ENCODE assay signal across 17 mouse cellular contexts in the genomic region with DNA sequence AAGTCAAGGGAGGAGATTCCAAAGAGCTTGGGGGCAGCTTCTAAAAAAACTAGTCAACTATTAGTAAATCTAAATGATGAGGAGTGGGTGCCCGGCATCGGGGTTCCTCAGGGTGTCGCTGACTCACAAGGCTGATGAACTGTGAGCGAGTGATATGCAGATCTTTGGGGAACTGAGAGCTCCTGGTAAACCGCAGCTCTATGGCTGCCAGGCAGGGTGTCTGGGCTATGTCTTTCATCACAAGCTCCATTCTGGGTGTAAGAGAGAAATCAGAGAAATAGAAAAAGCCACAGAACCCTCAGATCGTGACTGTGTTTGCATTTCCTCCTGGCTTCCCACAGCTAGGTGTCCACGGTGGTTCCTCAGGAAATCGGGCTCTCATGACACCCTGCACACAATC. TPM values are rescaled to one million over a fixed set of nuclear protein-coding genes. Genes with fewer than 3 reads are reported as not detected.
A peak's percentile ranks its signal among the peaks of the same experiment; 100 is the strongest.
DNase-seq lines count a peak whose midpoint lies in the region; ATAC-seq lines count a peak whose summit lies in the region.
"Had no signal": no experiment of that assay in that cellular context is flagged by ENCODE, and none has a peak within 500 bp of the region (broad histone marks: within the 10 kb centered on the region; RNA-seq: fewer than 3 reads in every experiment).

No protein-coding gene starts in this region.

- WGBS in midbrain, embryonic 11.5 days = 75% methylated on average over 8 of the region's 8 CpGs
- 67% methylated on average over 8 of the region's 8 CpGs for WGBS in midbrain, embryonic 10.5 days
- WGBS in heart, embryonic 14.5 days = 19% methylated on average over 8 of the region's 8 CpGs

- H3K4me3 ChIP-seq in midbrain, embryonic 11.5 days (ENCODE audit: low read depth, low read length) = no peak overlapping the region
- H3K4me3 ChIP-seq in midbrain, embryonic 10.5 days = no peak overlapping the region
- H3K4me3 ChIP-seq in heart, embryonic 14.5 days (ENCODE audit: control insufficient read depth in 1 of 2, insufficient read depth in 1 of 2, low read depth in 1 of 2, low read length in 2 of 2) = no peak overlapping the region
- H3K4me3 ChIP-seq: limb, embryonic 13.5 days; stomach, embryonic 15.5 days had no signal

- H3K27ac ChIP-seq in midbrain, embryonic 11.5 days (ENCODE audit: low read depth, low read length) = no peak overlapping the region
- H3K27ac ChIP-seq in midbrain, embryonic 10.5 days (replicated peaks) = no peak overlapping the region
- no peak overlapping the region for H3K27ac ChIP-seq in heart, embryonic 14.5 days (replicated peaks in 1 of 2; ENCODE audit: control insufficient read depth in 1 of 2, insufficient read depth in 1 of 2, low read depth in 2 of 2, low read length in 2 of 2)
- H3K27ac ChIP-seq: limb, embryonic 13.5 days; stomach, embryonic 15.5 days had no signal

- peak; percentile 66 for DNase-seq in midbrain, embryonic 11.5 days (ENCODE audit: low spot score, missing footprints)
- no peak for DNase-seq in midbrain, embryonic 10.5 days (ENCODE audit: low spot score)
- no peak for DNase-seq in urinary bladder, adult 2 months (ENCODE audit: low spot score)
- no peak for DNase-seq in adrenal gland, adult 8-10 months
- no peak for DNase-seq in gastrocnemius, adult 18-20 months (ENCODE audit: low spot score)
- DNase-seq: adrenal gland, postnatal 36 days; cerebellum, postnatal 25 days; gastrocnemius, postnatal 36 days had no signal

- H3K9me3 ChIP-seq in midbrain, embryonic 11.5 days (ENCODE audit: control insufficient read depth, low read length) = no peaks in the 10 kb centered on the region
- no peaks in the 10 kb centered on the region for H3K9me3 ChIP-seq in midbrain, embryonic 10.5 days (replicated peaks)
- no peaks in the 10 kb centered on the region for H3K9me3 ChIP-seq in heart, embryonic 14.5 days (ENCODE audit: control insufficient read depth, low read length)
- H3K9me3 ChIP-seq: G1E; limb, embryonic 13.5 days; stomach, embryonic 15.5 days had no signal

- ATAC-seq in midbrain, embryonic 11.5 days (ENCODE audit: low FRiP score) = no peak
- no peak for ATAC-seq in heart, embryonic 14.5 days (ENCODE audit: insufficient number of reproducible peaks, insufficient read depth, low FRiP score, low read depth)
- ATAC-seq in monocyte, adult 5-6 weeks (replicated peaks; ENCODE audit: insufficient number of reproducible peaks, low FRiP score, low TSS enrichment, poor library complexity, severe bottlenecking) = peak; percentile 96
- no peak for ATAC-seq in erythroblast, adult 5-6 weeks (replicated peaks; ENCODE audit: low FRiP score, poor library complexity, severe bottlenecking)
- ATAC-seq: intestine, embryonic 16.5 days; midbrain, embryonic 16.5 days had no signal

- no peak overlapping the region for H3K4me2 ChIP-seq in midbrain, embryonic 11.5 days
- H3K4me2 ChIP-seq in heart, embryonic 14.5 days (ENCODE audit: low read length) = peak overlapping the region; percentile 23; the same call in 1 of the 2 replicates
- H3K4me2 ChIP-seq: limb, embryonic 13.5 days; stomach, embryonic 15.5 days had no signal

- no peaks in the 10 kb centered on the region for H3K36me3 ChIP-seq in midbrain, embryonic 11.5 days (ENCODE audit: control insufficient read depth, insufficient read depth, low read length)
- no peaks in the 10 kb centered on the region for H3K36me3 ChIP-seq in midbrain, embryonic 10.5 days
- H3K36me3 ChIP-seq in heart, embryonic 14.5 days (ENCODE audit: control insufficient read depth, insufficient read depth, low read length) = no peaks in the 10 kb centered on the region
- H3K36me3 ChIP-seq: G1E; limb, embryonic 13.5 days; stomach, embryonic 15.5 days had no signal

- no peaks in the 10 kb centered on the region for H3K4me1 ChIP-seq in midbrain, embryonic 11.5 days (ENCODE audit: control insufficient read depth, insufficient read depth, low read length)
- peaks cover 19% of the 10 kb centered on the region for H3K4me1 ChIP-seq in midbrain, embryonic 10.5 days
- peaks cover 2 to 13% of the 10 kb centered on the region in 2 experiments; a peak in 3 of 4 replicates for H3K4me1 ChIP-seq in heart, embryonic 14.5 days (ENCODE audit: control insufficient read depth in 2 of 2, insufficient read depth in 2 of 2, low read length in 2 of 2)
- H3K4me1 ChIP-seq: stomach, embryonic 15.5 days had no signal

- H3K27me3 ChIP-seq in midbrain, embryonic 11.5 days (ENCODE audit: control insufficient read depth, insufficient read depth, low read length) = no peaks in the 10 kb centered on the region
- H3K27me3 ChIP-seq in midbrain, embryonic 10.5 days (ENCODE audit: low read depth, poor library complexity, severe bottlenecking) = peaks cover 41% of the 10 kb centered on the region
- H3K27me3 ChIP-seq in heart, embryonic 14.5 days (ENCODE audit: control insufficient read depth, insufficient read depth, low read length) = peaks cover 3% of the 10 kb centered on the region
- H3K27me3 ChIP-seq: limb, embryonic 13.5 days had no signal

- no peak overlapping the region for H3K9ac ChIP-seq in midbrain, embryonic 11.5 days (ENCODE audit: low read length)
- no peak overlapping the region for H3K9ac ChIP-seq in heart, embryonic 14.5 days (ENCODE audit: low read length)
- H3K9ac ChIP-seq: limb, embryonic 13.5 days; stomach, embryonic 15.5 days had no signal

RNA-seq across cellular contexts. Expression of gene Slc1a7, which starts 20.8 kb away (rescaled TPM):
- polyA plus RNA-seq in midbrain, embryonic 11.5 days (2014; fragmentation: Nextera tagmentation; extraction: Ambion mirVana) = not detected in 2 replicates
- polyA plus RNA-seq in midbrain, embryonic 10.5 days (2016; fragmentation: Nextera tagmentation; extraction: Ambion mirVana) = 0.07 TPM in 1 of 2 replicates, not detected in the other
- not detected in 2 replicates for polyA plus RNA-seq in heart, embryonic 14.5 days (2014; fragmentation: Nextera tagmentation; extraction: Ambion mirVana)
- not detected in 3 replicates for total RNA-seq in monocyte, adult 5-6 weeks (2017)
- polyA plus RNA-seq in urinary bladder, adult 2 months (2012; rRNA removed) = 1.4 and 1.6 TPM in 2 replicates
- total RNA-seq in adrenal gland, adult 8-10 months (2022) = under 1 TPM; 0.35 to 0.73 (median 0.49) TPM
- total RNA-seq in gastrocnemius, adult 18-20 months (2021) = under 1 TPM in 1 of 2 experiments, not detected in 1; 0.14 TPM
- total RNA-seq in erythroblast, adult 5-6 weeks (2015; ENCODE audit: low replicate concordance) = not detected in 2 replicates
- not detected in 2 replicates for total RNA-seq in erythroblast, adult 5-6 weeks (2017; ENCODE audit: low replicate concordance)
- total RNA-seq: layer of hippocampus, adult 18-20 months had no signal
- polyA plus RNA-seq: G1E; limb, embryonic 13.5 days; midbrain, embryonic 16.5 days had no signal
